Mouse (Mus musculus): ENCODE results near the gene Rasgef1c. TPM values are rescaled to one million over a fixed set of nuclear protein-coding genes. Genes with fewer than 3 reads are reported as not detected.
A peak's percentile ranks its signal among the peaks of the same experiment; 100 is the strongest.

Gene Rasgef1c
- total RNA-seq, 2 experiments from 2014 or later: 0.13 to 0.31 TPM

DNA sequence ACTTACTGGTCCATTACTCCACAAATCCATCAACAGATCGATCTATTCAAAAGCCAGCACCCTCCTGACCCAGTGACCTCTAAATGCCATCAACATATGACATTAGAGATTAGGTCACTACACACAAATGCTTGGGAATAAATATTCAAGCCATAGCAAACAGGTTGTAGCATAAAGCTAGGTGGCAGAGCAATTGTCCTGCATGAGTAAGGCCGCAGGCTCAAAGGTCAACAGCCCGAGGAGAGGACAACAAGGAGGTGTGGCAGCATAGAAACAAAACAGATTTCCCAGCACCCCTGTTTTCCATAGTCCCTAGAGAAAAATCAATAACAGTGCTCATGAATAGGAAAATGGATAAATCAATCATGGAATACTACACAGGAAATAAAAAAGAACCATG, 120.5 kb downstream of the Rasgef1c start:
- Histone ChIP-seq H3K4me3 (no peak overlapping the region), H3K27ac (no peak overlapping the region)
- TF ChIP-seq CTCF (IDR thresholded peaks at IDR 0.05): no peak
- intact Hi-C loops (cut with DNase I): loop anchor here (5.0 kb wide), 1 partner anchor 110 kb away; the partner anchor contains the start of gene Tbc1d9b
- DNase-seq: no peak

DNA sequence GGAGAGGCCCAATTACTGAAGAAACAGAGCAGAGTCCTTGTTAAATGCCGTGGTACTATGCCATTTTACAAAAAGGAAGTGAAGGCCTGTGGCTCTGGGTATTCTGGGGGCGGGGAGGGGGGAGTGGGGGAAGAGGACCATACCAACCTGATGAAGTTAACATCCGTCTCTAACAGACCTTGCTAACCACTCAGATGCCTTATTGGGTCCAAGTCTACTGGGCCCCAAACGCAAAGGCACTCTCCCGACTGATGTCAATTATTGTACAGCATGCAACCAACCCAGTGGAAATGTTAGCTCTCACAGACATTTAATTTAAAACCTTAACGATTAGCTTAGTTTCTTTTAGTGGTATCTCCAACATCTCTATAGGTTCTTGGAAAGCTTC, 122.8 kb downstream of the Rasgef1c start:
- intact Hi-C loops (cut with DNase I): loop anchor here (5.0 kb wide), 1 partner anchor 108 kb away; the partner anchor contains the start of gene Tbc1d9b
- no peak for TF ChIP-seq CTCF (IDR thresholded peaks at IDR 0.05)
- Histone ChIP-seq H3K4me3 (peak overlapping the region; percentile 98), H3K27ac (peak overlapping the region; percentile 99)
- DNase-seq: no peak

DNA sequence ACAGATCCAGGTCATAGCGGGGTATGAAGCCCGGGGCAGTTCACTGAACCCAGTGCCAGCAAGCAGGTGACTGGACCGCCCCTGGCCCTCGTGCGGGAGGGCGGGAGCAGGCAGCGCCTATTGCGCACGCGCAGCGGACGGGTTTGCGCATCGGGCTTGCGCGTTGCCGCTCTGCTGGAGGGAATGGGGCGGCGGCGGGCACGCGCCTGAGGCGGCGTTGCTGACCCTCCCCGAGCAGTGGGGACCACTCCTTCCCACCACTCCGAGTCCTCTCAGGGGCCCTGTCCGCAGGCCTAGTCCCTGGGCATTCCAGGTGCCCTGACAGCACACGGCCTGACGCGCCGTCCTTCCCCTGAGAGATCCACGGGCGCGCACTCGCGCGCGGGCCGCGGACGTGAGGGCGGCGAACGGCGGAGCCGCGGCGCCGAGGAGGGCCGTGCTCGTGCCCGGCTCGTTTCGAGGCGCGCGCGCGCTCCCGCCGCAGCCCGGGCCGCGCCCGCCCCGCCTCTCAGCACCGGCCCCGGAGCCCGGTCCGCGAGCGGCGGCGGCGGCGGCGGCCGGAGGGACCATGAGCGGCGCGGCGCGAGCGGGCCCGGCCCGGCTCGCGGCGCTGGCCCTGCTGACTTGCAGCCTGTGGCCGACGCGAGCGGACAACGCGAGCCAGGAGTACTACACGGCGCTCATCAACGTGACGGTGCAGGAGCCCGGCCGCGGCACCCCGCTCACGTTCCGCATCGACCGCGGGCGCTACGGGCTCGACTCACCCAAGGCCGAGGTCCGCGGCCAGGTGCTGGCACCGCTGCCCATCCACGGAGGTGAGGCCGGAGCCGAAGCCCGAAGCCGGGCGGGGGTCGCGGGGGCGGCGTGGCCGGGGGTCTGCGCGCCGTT, 123.4 kb downstream of the Rasgef1c start, which contains the start of gene Rnf130:
TSS of gene Rnf130 (plus strand) at position 514 of the 888 bp plus-strand sequence.
- Histone ChIP-seq H3K4me3 (peak within 1 kb of the TSS; percentile 98), H3K27ac (peak within 1 kb of the TSS; percentile 99)
- intact Hi-C loops (cut with DNase I): loop anchor here (5.0 kb wide), 2 partner anchors 42 to 107 kb away; partner anchors contain the start of gene Tbc1d9b
- DNase-seq: peak; percentile 98
- no peak for TF ChIP-seq CTCF (IDR thresholded peaks at IDR 0.05)

DNA sequence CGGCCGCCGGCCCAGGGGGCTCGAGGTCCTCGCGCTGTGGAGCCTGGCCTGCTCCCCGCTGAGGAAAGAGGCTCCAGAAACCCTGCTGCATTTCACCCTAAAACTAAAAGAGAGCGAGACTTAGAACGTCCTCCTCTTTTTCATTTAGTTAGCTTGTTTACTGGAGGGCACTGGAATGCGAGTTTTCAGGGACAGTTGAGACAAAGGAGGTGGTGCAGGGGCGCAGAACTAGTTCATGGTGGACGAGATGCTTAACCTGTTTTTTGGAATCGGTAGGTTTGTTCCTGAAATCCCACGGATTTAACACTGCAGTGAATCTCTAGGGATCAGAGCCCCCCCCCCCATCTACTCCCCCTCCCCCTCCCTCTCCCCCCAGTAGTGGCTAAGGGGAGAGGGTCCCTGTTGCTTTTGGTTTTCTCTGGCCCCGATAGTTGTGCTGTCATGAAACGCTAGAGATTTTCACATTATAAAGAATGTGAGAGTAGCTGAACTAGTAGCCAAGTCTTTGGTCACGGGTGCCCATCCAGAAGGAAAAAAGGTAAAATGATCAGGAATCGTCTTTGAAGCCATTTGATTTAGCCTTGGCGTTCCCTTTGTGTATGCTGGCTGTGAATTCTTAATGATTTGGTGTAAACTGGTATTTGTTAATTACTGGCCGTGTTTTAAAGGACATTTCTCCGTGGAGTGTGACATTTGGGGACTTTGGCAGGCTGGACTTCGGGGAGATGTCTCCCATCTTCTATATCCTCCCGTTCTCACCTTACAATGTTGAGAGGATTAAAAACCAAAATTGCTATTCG, 124.3 kb downstream of the Rasgef1c start:
- no peak for TF ChIP-seq CTCF (IDR thresholded peaks at IDR 0.05)
- no peak for DNase-seq
- intact Hi-C loops (cut with DNase I): loop anchor here (5.0 kb wide), 1 partner anchor 41 kb away; no protein-coding TSS in a partner anchor
- H3K27ac ChIP-seq: peak overlapping the region; percentile 99
- peak overlapping the region; percentile 98 for H3K4me3 ChIP-seq

DNA sequence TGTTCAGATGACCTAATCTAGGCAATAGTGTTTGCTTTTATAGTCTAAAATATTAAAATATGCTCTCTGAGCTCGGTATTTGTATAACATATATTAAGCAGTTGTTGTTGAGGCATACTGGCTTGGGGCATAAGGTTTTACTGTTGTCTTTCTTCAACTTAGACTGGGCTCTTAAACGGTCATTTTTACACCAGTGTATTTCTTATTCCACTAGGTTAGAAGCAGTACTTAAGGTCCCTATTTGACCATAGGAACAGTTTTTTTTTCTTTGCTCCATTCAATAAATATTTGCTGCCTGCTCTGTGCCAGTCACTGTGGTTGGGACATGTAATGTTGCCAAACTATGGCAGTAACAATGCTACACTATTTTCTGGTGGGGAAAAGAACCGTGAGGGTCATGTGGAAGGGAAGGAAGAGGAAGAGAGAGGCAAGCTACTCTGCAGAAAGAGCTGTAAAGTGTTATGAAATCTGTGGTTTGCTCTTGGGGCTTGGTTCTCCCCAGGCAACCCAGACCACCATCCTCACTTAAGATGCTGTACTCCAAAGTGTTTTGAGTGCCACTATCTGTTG, 125.0 kb downstream of the Rasgef1c start:
- Histone ChIP-seq H3K4me3 (peak overlapping the region; percentile 98), H3K27ac (peak overlapping the region; percentile 99)
- no peak for TF ChIP-seq CTCF (IDR thresholded peaks at IDR 0.05)
- intact Hi-C loops (cut with DNase I): loop anchor here (1.0 to 5.0 kb wide), 2 partner anchors 40 to 41 kb away; no protein-coding TSS in a partner anchor
- no peak for DNase-seq

DNA sequence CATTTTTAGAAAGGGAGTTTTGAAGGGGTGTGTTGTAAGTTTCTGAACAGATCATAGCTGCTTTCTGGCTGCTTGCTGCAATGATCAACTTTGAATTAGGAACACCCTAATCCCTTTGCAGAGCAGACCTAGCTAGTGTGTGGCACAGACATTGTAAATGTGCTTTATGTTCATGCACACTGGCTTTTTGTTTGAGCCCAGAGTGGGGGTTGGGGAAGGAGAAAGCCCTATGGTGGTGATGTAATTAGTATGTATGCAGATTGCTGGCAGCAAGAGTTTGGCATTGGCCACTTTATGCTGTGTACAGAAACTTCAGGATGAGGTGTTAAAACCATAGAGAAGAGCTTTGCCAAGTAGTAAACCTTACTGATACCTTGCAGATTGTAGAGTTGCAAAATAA, 126.8 kb downstream of the Rasgef1c start:
- TF ChIP-seq CTCF (IDR thresholded peaks at IDR 0.05): no peak
- Histone ChIP-seq H3K4me3 (no peak overlapping the region), H3K27ac (no peak overlapping the region)
- intact Hi-C loops (cut with DNase I): loop anchor here (5.0 kb wide), 1 partner anchor 39 kb away; no protein-coding TSS in a partner anchor
- no peak for DNase-seq

Small RNA genes lying within 50 kb of the gene (microRNA-seq; reads per million reads assigned to microRNA genes)
- gene Gm23492: not detected

Other genes starting within 250 kb of the Rasgef1c start
- gene Scgb3a1, start 238.2 kb upstream of the Rasgef1c start, total RNA-seq (2021): not detected
- gene Cnot6, start 189.1 kb upstream of the Rasgef1c start, total RNA-seq (2021): 10 to 100 TPM in 1 of 2 experiments, 1 to 10 TPM in 1; 8.1 to 14.5 TPM
- gene Gfpt2, start 107.7 kb upstream of the Rasgef1c start, total RNA-seq (2021): 10 to 100 TPM in 1 of 2 experiments, 1 to 10 TPM in 1; 7.5 to 11.1 TPM
- gene Mapk9, start 55.1 kb upstream of the Rasgef1c start, total RNA-seq (2021): 10 to 100 TPM; 47.4 to 54.4 TPM
- gene Rnf130, start 123.5 kb downstream of the Rasgef1c start, total RNA-seq (2021): 10 to 100 TPM; 41.3 to 51.8 TPM
- 10 to 100 TPM; 25.3 to 28.6 TPM for gene Tbc1d9b, start 229.6 kb downstream of the Rasgef1c start, total RNA-seq (2021)

Measured in gastrocnemius, adult 2 months (tissue).